Mouse (Mus musculus) ES-Bruce4 (cell line): ENCODE data around the gene Hoxa1.

Experiments used
- CTCF ChIP-seq: IDR thresholded peaks from one replicate; pipeline ENCODE4 v1.8.1; 2011; ENCODE audit warnings: low read depth, low read length
- POLR2A ChIP-seq: IDR thresholded peaks from one replicate; pipeline ENCODE4 v1.8.1; 2011; ENCODE audit warnings: low read length; ENCODE audit not compliant: insufficient read depth

DNA sequence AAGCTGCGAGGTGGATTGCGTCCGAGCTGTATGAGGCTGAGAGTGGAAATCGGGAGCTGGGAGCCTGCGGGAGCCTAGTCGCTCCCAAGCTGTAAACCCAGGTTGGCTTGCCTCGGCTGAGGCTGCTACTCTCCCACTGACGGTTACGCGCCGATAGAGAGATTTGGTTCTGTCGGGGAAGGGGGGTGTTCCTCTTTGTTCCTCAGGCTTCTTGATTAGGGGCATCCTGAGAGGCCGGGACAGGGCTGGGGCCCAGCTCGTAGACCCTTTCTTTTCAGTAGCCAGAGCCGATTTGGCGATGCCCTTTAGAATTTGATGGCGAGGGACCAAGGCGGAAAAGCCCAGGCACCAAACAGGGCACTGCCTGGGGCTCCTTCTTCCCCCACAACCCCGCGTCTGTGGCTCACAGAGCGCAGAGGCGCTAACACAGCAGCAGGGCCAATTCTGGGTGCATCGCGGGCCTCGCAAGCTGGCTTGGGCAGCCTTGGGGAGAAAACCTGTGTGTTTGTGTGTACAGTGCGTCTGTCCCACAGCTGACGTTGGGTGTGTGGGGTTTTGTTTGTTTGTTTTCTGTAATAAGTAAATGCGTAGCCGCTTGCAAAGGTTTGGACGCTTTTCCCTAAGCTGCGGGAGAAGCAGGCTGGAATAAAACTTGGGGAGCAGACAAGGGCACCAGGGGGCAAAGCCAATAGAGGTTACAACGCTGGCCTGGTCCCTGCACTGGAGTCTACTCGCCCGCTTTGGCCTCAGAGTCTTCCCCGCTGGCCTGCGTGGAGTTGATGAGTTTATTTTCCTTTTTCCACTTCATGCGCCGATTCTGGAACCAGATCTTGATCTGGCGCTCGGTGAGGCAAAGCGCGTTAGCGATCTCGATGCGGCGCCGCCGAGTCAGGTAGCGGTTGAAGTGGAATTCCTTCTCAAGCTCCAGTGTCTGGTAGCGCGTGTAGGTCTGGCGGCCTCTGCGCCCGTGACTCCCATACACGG lies 47.8 kb upstream of the Hoxa1 start:
- TF ChIP-seq POLR2A, result no peak
- TF ChIP-seq CTCF, result no peak
